Mouse (Mus musculus): Measurements from ENCODE around the gene Plekhb1.

GRCm38 (mm10) chr7:100663190-100663589 lies 976 bp upstream of the Plekhb1 start:
- peak; percentile 91; the same call in 1 of the 2 replicates for TF ChIP-seq CTCF (IDR thresholded peaks at IDR 0.05; ENCODE audit: extremely low read depth, insufficient read length, insufficient replicate concordance, low read depth, low read length)
- no peak for TF ChIP-seq POLR2A (IDR thresholded peaks at IDR 0.05; ENCODE audit: low read depth, low read length)
